Mouse (Mus musculus) heart, embryonic 15.5 days (tissue): ENCODE measurements around the gene Hist1h4h. TPM values are rescaled to one million over a fixed set of nuclear protein-coding genes. Genes with fewer than 3 reads are reported as not detected.
A peak's percentile ranks its signal among the peaks of the same experiment; 100 is the strongest.

Source experiments
- ATAC-seq: fragments of 200-750 bp; cut with Nextera tagmentation; replicated peaks from 2 replicates; pipeline ENCODE4 v1.8.0; 2017; ENCODE audit warnings: low read depth, moderate TSS enrichment; ENCODE audit not compliant: insufficient number of reproducible peaks, insufficient read depth, low FRiP score
- H3K27ac ChIP-seq: fragments of 300-500 bp; sonication (generic); 2 replicates; pipeline ENCODE4 v1.5.1; 2015; ENCODE audit warnings: mild to moderate bottlenecking, inconsistent platforms
- H3K27me3 ChIP-seq: fragments of 300-500 bp; sonication (generic); 2 replicates; pipeline ENCODE4 v1.6.1; 2015; ENCODE audit warnings: inconsistent platforms
- H3K36me3 ChIP-seq: fragments of 300-500 bp; sonication (generic); 2 replicates; pipeline ENCODE4 v1.6.1; 2015; ENCODE audit warnings: mild to moderate bottlenecking, inconsistent platforms
- H3K4me1 ChIP-seq: fragments of 300-500 bp; sonication (generic); replicated peaks from 2 replicates; pipeline ENCODE4 v1.6.1; 2015; ENCODE audit warnings: inconsistent platforms
- H3K4me2 ChIP-seq: fragments of 300-500 bp; sonication (generic); 2 replicates; pipeline ENCODE4 v1.6.1; 2015; ENCODE audit warnings: inconsistent platforms, mild to moderate bottlenecking, moderate library complexity
- H3K4me3 ChIP-seq: fragments of 300-500 bp; sonication (generic); 2 replicates; pipeline ENCODE4 v1.5.1; 2015; ENCODE audit warnings: mild to moderate bottlenecking, inconsistent platforms
- H3K9ac ChIP-seq: fragments of 300-500 bp; sonication (generic); 2 replicates; pipeline ENCODE4 v1.6.1; 2015; ENCODE audit warnings: mild to moderate bottlenecking, inconsistent platforms
- H3K9me3 ChIP-seq: fragments of 300-500 bp; sonication (generic); replicated peaks from 2 replicates; pipeline ENCODE4 v1.6.1; 2016; ENCODE audit warnings: inconsistent platforms
- WGBS: fragments of 180-500 bp; shearing (Covaris S2); methylation state at CpG from one replicate; pipeline ENCODE4 v1.1.7; 2015; ENCODE audit warnings: mixed read lengths; 5-methylcytosine and 5-hydroxymethylcytosine counted together
- polyA plus RNA-seq: library from polyadenylated mRNA; unstranded; fragments of >200 nt; fragmentation: Nextera tagmentation; extraction: Ambion mirVana; gene quantifications from 2 replicates; pipeline ENCODE4 v1.2.1, GENCODE M21; 2015

The Hist1h4h gene
- polyA plus RNA-seq, 1 experiment from 2014 or later: 5.4 TPM

GRCm38 (mm10) chr13:23499943-23500342 is 30.9 kb upstream of the Hist1h4h start:
- WGBS: 26% methylated on average over 7 of the region's 7 CpGs
- Histone ChIP-seq H3K4me1 (peaks cover 14% of the 10 kb centered on the region), H3K4me3 (no peak overlapping the region), H3K36me3 (no peaks in the 10 kb centered on the region), H3K4me2 (no peak overlapping the region), H3K27me3 (no peaks in the 10 kb centered on the region), H3K27ac (no peak overlapping the region), H3K9me3 (no peaks in the 10 kb centered on the region), H3K9ac (no peak overlapping the region)
- ATAC-seq: no peak

- 7% methylated on average over 17 of the region's 17 CpGs for WGBS
- Histone ChIP-seq H3K9ac (no peak overlapping the region), H3K27me3 (no peaks in the 10 kb centered on the region), H3K27ac (no peak overlapping the region), H3K4me1 (peaks cover 20% of the 10 kb centered on the region), H3K9me3 (no peaks in the 10 kb centered on the region), H3K4me2 (peak overlapping the region; percentile 14; the same call in 1 of the 2 replicates), H3K36me3 (no peaks in the 10 kb centered on the region), H3K4me3 (no peak overlapping the region)
- no peak for ATAC-seq
These were observed 30.2 kb upstream of the Hist1h4h start for GRCm38 (mm10) chr13:23500424-23501200.

GRCm38 (mm10) chr13:23501511-23501910 is 29.3 kb upstream of the Hist1h4h start:
- H3K4me2 ChIP-seq: peak overlapping the region; percentile 44
- no peak for ATAC-seq
- H3K27ac ChIP-seq: no peak overlapping the region
- no peaks in the 10 kb centered on the region for H3K36me3 ChIP-seq
- H3K9me3 ChIP-seq: no peaks in the 10 kb centered on the region
- no peak overlapping the region for H3K9ac ChIP-seq
- H3K27me3 ChIP-seq: no peaks in the 10 kb centered on the region
- 24% methylated on average over 5 of the region's 5 CpGs for WGBS
- peak overlapping the region; percentile 19; the same call in 1 of the 2 replicates for H3K4me3 ChIP-seq
- peaks cover 26% of the 10 kb centered on the region for H3K4me1 ChIP-seq

GRCm38 (mm10) chr13:23502031-23502567 is 28.8 kb upstream of the Hist1h4h start:
- Histone ChIP-seq H3K4me1 (peaks cover 28% of the 10 kb centered on the region), H3K36me3 (no peaks in the 10 kb centered on the region), H3K4me2 (peak overlapping the region; percentile 44), H3K9me3 (no peaks in the 10 kb centered on the region), H3K9ac (no peak overlapping the region), H3K4me3 (no peak overlapping the region; the same call in 1 of the 2 replicates), H3K27me3 (no peaks in the 10 kb centered on the region), H3K27ac (no peak overlapping the region)
- ATAC-seq: no peak
- 37% methylated on average over 9 of the region's 9 CpGs for WGBS

GRCm38 (mm10) chr13:23502916-23503315 is 27.9 kb upstream of the Hist1h4h start:
- Histone ChIP-seq H3K4me3 (no peak overlapping the region), H3K4me2 (no peak overlapping the region), H3K4me1 (peaks cover 28% of the 10 kb centered on the region), H3K27me3 (no peaks in the 10 kb centered on the region), H3K9ac (no peak overlapping the region), H3K27ac (no peak overlapping the region), H3K9me3 (no peaks in the 10 kb centered on the region), H3K36me3 (no peaks in the 10 kb centered on the region)
- WGBS: 65% methylated on average over 4 of the region's 4 CpGs
- no peak for ATAC-seq

- H3K27ac ChIP-seq: no peak overlapping the region
- H3K4me2 ChIP-seq: no peak overlapping the region
- no peaks in the 10 kb centered on the region for H3K9me3 ChIP-seq
- H3K4me1 ChIP-seq: peaks cover 27% of the 10 kb centered on the region
- H3K36me3 ChIP-seq: no peaks in the 10 kb centered on the region
- H3K27me3 ChIP-seq: no peaks in the 10 kb centered on the region
- no peak for ATAC-seq
- no peak overlapping the region for H3K9ac ChIP-seq
- no peak overlapping the region for H3K4me3 ChIP-seq
- WGBS: 5% methylated on average over 9 of the region's 9 CpGs
These were observed 27.1 kb upstream of the Hist1h4h start for GRCm38 (mm10) chr13:23503797-23504196.

GRCm38 (mm10) chr13:23505662-23506345 is 25.0 kb upstream of the Hist1h4h start:
- Histone ChIP-seq H3K4me2 (peak overlapping the region; percentile 62), H3K4me3 (peak overlapping the region; percentile 36), H3K4me1 (peaks cover 29% of the 10 kb centered on the region), H3K9me3 (no peaks in the 10 kb centered on the region), H3K27me3 (no peaks in the 10 kb centered on the region), H3K27ac (peak overlapping the region; percentile 51; the same call in 1 of the 2 replicates), H3K36me3 (no peaks in the 10 kb centered on the region), H3K9ac (no peak overlapping the region)
- 10% methylated on average over 14 of the region's 14 CpGs for WGBS
- ATAC-seq: no peak

GRCm38 (mm10) chr13:23506351-23506750 is 24.5 kb upstream of the Hist1h4h start:
- no peak overlapping the region for H3K9ac ChIP-seq
- peak overlapping the region; percentile 62 for H3K4me2 ChIP-seq
- no peaks in the 10 kb centered on the region for H3K27me3 ChIP-seq
- H3K4me1 ChIP-seq: peaks cover 29% of the 10 kb centered on the region
- no peak for ATAC-seq
- H3K27ac ChIP-seq: peak overlapping the region; percentile 51; the same call in 1 of the 2 replicates
- H3K9me3 ChIP-seq: no peaks in the 10 kb centered on the region
- no peaks in the 10 kb centered on the region for H3K36me3 ChIP-seq
- 10% methylated on average over 13 of the region's 13 CpGs for WGBS
- peak overlapping the region; percentile 36 for H3K4me3 ChIP-seq

- Histone ChIP-seq H3K27ac (peak overlapping the region; percentile 51; the same call in 1 of the 2 replicates), H3K4me3 (0 out of 2 replicates have a peak overlapping the region, but pooled peaks have one; percentile 36), H3K9ac (no peak overlapping the region), H3K4me1 (peaks cover 26% of the 10 kb centered on the region), H3K4me2 (peak overlapping the region; percentile 62), H3K27me3 (no peaks in the 10 kb centered on the region), H3K36me3 (no peaks in the 10 kb centered on the region), H3K9me3 (no peaks in the 10 kb centered on the region)
- ATAC-seq: no peak
- WGBS: 35% methylated on average over 14 of the region's 14 CpGs
These were observed 23.9 kb upstream of the Hist1h4h start for GRCm38 (mm10) chr13:23506819-23507515.

- Histone ChIP-seq H3K4me2 (no peak overlapping the region), H3K9me3 (no peaks in the 10 kb centered on the region), H3K4me3 (no peak overlapping the region), H3K4me1 (peaks cover 23% of the 10 kb centered on the region), H3K27me3 (no peaks in the 10 kb centered on the region), H3K9ac (no peak overlapping the region), H3K36me3 (no peaks in the 10 kb centered on the region), H3K27ac (no peak overlapping the region)
- ATAC-seq: no peak
- 34% methylated on average over 1 of the region's 1 CpGs for WGBS
These were observed 20.7 kb upstream of the Hist1h4h start for GRCm38 (mm10) chr13:23510127-23510526.

GRCm38 (mm10) chr13:23513517-23513916 is 17.3 kb upstream of the Hist1h4h start:
- Histone ChIP-seq H3K9me3 (no peaks in the 10 kb centered on the region), H3K27me3 (no peaks in the 10 kb centered on the region), H3K9ac (no peak overlapping the region), H3K4me2 (no peak overlapping the region), H3K4me3 (no peak overlapping the region), H3K27ac (no peak overlapping the region), H3K4me1 (peaks cover 10% of the 10 kb centered on the region), H3K36me3 (no peaks in the 10 kb centered on the region)
- WGBS: 77% methylated on average over 1 of the region's 1 CpGs
- ATAC-seq: no peak
